16 mouse cellular contexts compared by ENCODE assay signal in genomic region chr4:134901126-134901525, GRCm38 (mm10). TPM values are rescaled to one million over a fixed set of nuclear protein-coding genes. Genes with fewer than 3 reads are reported as not detected.
DNase-seq lines count a peak whose midpoint lies in the region; ATAC-seq lines count a peak whose summit lies in the region.
"Had no signal": no experiment of that assay in that cellular context is flagged by ENCODE, and none has a peak within 500 bp of the region (broad histone marks: within the 10 kb centered on the region; RNA-seq: fewer than 3 reads in every experiment).

No protein-coding gene starts in this region.

- DNase-seq in cerebellum, postnatal 14 days, result no peak
- DNase-seq in cerebellum, adult 18-20 months, result peak; percentile 39 to 56
- no peak for DNase-seq in cerebellum, adult 9-10 months
- peak; percentile 55 to 58 for DNase-seq in cerebellum, postnatal 25 days
- DNase-seq in spleen, postnatal 36 days (ENCODE audit: low spot score in 2 of 2), result no peak
- DNase-seq in layer of hippocampus, postnatal 25 days (ENCODE audit: extremely low spot score in 1 of 2, low spot score in 1 of 2), result no peak
- DNase-seq: adrenal gland, postnatal 14 days; forebrain, postnatal 0 days; gastrocnemius, adult 2 months; gastrocnemius, postnatal 14 days; heart, adult 11 months; kidney, adult 2 months had no signal

- ATAC-seq in cerebellum, adult (ENCODE audit: insufficient number of reproducible peaks, low FRiP score, low TSS enrichment), result peak; percentile 68; the same call in 1 of the 2 replicates
- ATAC-seq: activated CD4-positive, CD25-positive, alpha-beta regulatory T cell, adult 4 months; forebrain, embryonic 14.5 days; forebrain, postnatal 0 days; intestine, postnatal 0 days had no signal

RNA-seq across cellular contexts. Expression of gene Tmem50a, which starts 13.7 kb away (rescaled TPM):
- total RNA-seq in layer of hippocampus, postnatal 25 days (2021), result 100 to 1,000 TPM; 107 to 122 TPM

RNA-seq across cellular contexts. Expression of gene Rsrp1, which starts 22.3 kb away (rescaled TPM):
- 100 to 1,000 TPM; 264 to 283 TPM for total RNA-seq in layer of hippocampus, postnatal 25 days (2021)

RNA-seq across cellular contexts. Expression of gene Syf2, which starts 29.6 kb away (rescaled TPM):
- total RNA-seq in layer of hippocampus, postnatal 25 days (2021), result 10 to 100 TPM; 50.7 to 55.3 TPM

RNA-seq across cellular contexts. Expression of gene Rhd, which starts 36.8 kb away (rescaled TPM):
- total RNA-seq in layer of hippocampus, postnatal 25 days (2021), result not detected
- total RNA-seq: gastrocnemius, adult 2 months had no signal

RNA-seq across cellular contexts. Expression of gene Maco1, which starts 48.0 kb away (rescaled TPM):
- 10 to 100 TPM; 42.0 to 48.0 TPM for total RNA-seq in layer of hippocampus, postnatal 25 days (2021)

Comparison
In these comparisons a context has a peak if more than half of its experiments do, and no peak if none do; other contexts are left out.
1. DNase-seq: peak in cerebellum, adult 18-20 months (2 of 2) and cerebellum, postnatal 25 days (2 of 2); none in cerebellum, postnatal 14 days (0 of 2), cerebellum, adult 9-10 months (single experiment), spleen, postnatal 36 days (0 of 2) and layer of hippocampus, postnatal 25 days (0 of 2).